Mouse (Mus musculus) bone marrow macrophage, adult 2 months (primary cell): ENCODE measurements around the gene Gdf3. TPM values are rescaled to one million over a fixed set of nuclear protein-coding genes. Genes with fewer than 3 reads are reported as not detected.

Experiments
- H3K27ac ChIP-seq: 2 replicates; pipeline ENCODE4 v1.5.1; 2012; ENCODE audit warnings: low read depth, low read length; ENCODE audit not compliant: insufficient read depth
- H3K4me1 ChIP-seq: 2 replicates; pipeline ENCODE4 v1.6.1; 2012; ENCODE audit warnings: low read length; ENCODE audit not compliant: control insufficient read depth, insufficient read depth
- H3K4me3 ChIP-seq: 2 replicates; pipeline ENCODE4 v1.5.1; 2012; ENCODE audit warnings: mild to moderate bottlenecking, low read length, moderate library complexity; ENCODE audit not compliant: insufficient read depth
- CTCF ChIP-seq: IDR thresholded peaks from 2 replicates; pipeline ENCODE4 v1.5.1; 2012; ENCODE audit warnings: low read depth, mild to moderate bottlenecking, low read length, moderate library complexity
- POLR2A ChIP-seq: IDR thresholded peaks from 2 replicates; pipeline ENCODE4 v1.6.1; 2012; ENCODE audit warnings: mild to moderate bottlenecking, low read depth, low read length, borderline replicate concordance
- polyA plus RNA-seq: library from polyadenylated mRNA; stranded (reverse); fragments of >200 nt; gene quantifications from 2 replicates; pipeline ENCODE4 v1.2.4, GENCODE M21; 2012; ENCODE audit not compliant: missing spikeins, insufficient read depth, insufficient read length

The Gdf3 gene
- polyA plus RNA-seq, 1 experiment, result 32.0 TPM

DNA sequence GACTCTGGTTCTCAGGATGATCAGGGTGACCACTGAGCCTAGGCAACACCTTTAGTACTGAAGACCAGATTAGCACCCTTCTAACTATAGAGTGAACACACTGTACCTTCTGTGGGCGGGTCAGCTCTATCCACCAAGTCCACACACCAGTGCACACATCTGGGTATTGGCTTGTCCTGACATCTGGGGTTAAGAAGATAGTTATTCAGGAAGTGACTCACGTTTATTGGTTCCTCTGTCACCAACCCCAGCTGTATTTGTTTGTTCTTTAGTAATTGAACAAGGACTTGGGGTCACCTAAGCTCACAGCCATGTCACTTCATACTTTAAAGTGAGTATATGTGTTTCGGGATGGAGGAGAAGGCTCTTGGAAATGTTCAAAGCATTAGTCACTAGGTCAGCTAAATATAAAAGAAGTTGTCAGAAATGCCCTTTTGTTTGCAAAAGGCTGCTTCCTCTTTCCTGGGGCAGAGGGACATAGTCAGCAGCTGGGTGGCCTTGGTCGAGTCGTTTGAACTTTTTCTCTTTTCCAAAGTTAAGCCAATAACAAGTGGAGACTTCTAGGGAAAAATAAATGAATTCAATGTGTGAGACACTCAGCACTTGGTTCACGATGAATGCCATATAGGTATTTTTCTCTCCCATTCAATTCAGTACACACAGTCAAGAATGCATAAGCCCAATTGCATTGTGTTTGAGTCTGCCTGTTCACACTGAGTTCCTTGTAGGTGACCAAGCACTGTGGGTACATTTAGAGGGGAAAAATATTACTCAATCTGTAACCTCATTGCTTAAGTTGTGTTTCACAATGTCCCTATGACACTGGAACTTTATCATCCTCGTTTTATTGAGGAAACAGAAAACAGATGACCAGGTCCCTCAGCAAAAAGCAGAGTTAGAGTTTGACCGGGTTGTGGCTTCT is 38.9 kb downstream of the Gdf3 start:
- H3K4me1 ChIP-seq, result peaks cover 65% of the 10 kb centered on the region
- TF ChIP-seq POLR2A (no peak), CTCF (no peak)
- peak overlapping the region; percentile 98 for H3K27ac ChIP-seq
- peak overlapping the region; percentile 28 for H3K4me3 ChIP-seq

GRCm38 (mm10) chr6:122569762-122570161 is 40.1 kb downstream of the Gdf3 start:
- peak overlapping the region; percentile 98 for H3K27ac ChIP-seq
- TF ChIP-seq CTCF (no peak), POLR2A (no peak)
- H3K4me3 ChIP-seq, result peak overlapping the region; percentile 5; the same call in 1 of the 2 replicates
- peaks cover 65% of the 10 kb centered on the region for H3K4me1 ChIP-seq

- Histone ChIP-seq H3K27ac (peak overlapping the region; percentile 98), H3K4me3 (no peak overlapping the region), H3K4me1 (peaks cover 64% of the 10 kb centered on the region)
- TF ChIP-seq CTCF (no peak), POLR2A (no peak)
These were observed 40.8 kb downstream of the Gdf3 start for GRCm38 (mm10) chr6:122569113-122569512.

GRCm38 (mm10) chr6:122565070-122565784 is 44.7 kb downstream of the Gdf3 start:
- H3K27ac ChIP-seq, result no peak overlapping the region
- peaks cover 35% of the 10 kb centered on the region for H3K4me1 ChIP-seq
- TF ChIP-seq POLR2A (no peak), CTCF (no peak)
- H3K4me3 ChIP-seq, result no peak overlapping the region

- TF ChIP-seq POLR2A, result no peak
- peak; percentile 48; the same call in 1 of the 2 replicates for TF ChIP-seq CTCF
- Histone ChIP-seq H3K4me3 (no peak overlapping the region), H3K4me1 (peaks cover 23% of the 10 kb centered on the region), H3K27ac (no peak overlapping the region)
These were observed 47.4 kb downstream of the Gdf3 start for GRCm38 (mm10) chr6:122562463-122562862.

GRCm38 (mm10) chr6:122561005-122561404 is 48.9 kb downstream of the Gdf3 start:
- H3K27ac ChIP-seq, result no peak overlapping the region

DNA sequence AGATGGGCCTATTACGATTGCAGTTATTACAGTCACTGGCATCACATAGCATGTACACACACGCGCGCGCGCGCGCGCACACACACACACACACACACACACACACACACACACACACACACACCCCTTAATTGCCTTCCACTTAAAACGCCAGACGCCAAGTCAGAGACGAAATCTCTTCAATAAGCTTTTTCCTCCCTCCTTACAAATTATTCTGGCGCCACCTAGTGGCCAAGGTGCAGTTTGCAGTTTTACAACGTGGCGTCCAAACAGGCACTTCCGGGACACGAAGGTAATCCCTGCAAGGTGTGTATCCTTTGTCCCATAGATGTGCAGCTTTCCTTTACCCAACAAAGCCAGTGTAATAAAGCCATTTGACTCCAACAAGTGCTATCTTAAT is 49.5 kb downstream of the Gdf3 start:
- Histone ChIP-seq H3K27ac (no peak overlapping the region), H3K4me1 (peaks cover 17% of the 10 kb centered on the region), H3K4me3 (peak overlapping the region; percentile 9; the same call in 1 of the 2 replicates)
- TF ChIP-seq CTCF (peak; percentile 93), POLR2A (no peak)

More at GRCm38 (mm10) chr6:122561005-122561404, 48.9 kb downstream of the Gdf3 start:
- Histone ChIP-seq H3K4me3 (no peak overlapping the region), H3K4me1 (peaks cover 15% of the 10 kb centered on the region)
- no peak for TF ChIP-seq CTCF
- TF ChIP-seq POLR2A, result no peak

GRCm38 (mm10) chr6:122556959-122557561 is 52.8 kb downstream of the Gdf3 start:
- Histone ChIP-seq H3K4me1 (peaks cover 29% of the 10 kb centered on the region), H3K4me3 (no peak overlapping the region)
- TF ChIP-seq POLR2A, result no peak
- no peak for TF ChIP-seq CTCF

More at GRCm38 (mm10) chr6:122556959-122557561, 52.8 kb downstream of the Gdf3 start:
- H3K27ac ChIP-seq, result no peak overlapping the region

Other genes with a start within 250 kb of the Gdf3 start
- not detected in 2 replicates for gene Rimklb, start 111.3 kb downstream of the Gdf3 start, polyA plus RNA-seq
- gene Mfap5, start 104.2 kb downstream of the Gdf3 start, polyA plus RNA-seq, result 0.32 TPM in 1 of 2 replicates, not detected in the other
- 0.45 TPM in 1 of 2 replicates, not detected in the other for gene Aicda, start 56.3 kb downstream of the Gdf3 start, polyA plus RNA-seq
- 664 and 728 TPM in 2 replicates for gene Apobec1, start 7.6 kb downstream of the Gdf3 start, polyA plus RNA-seq
- 14.6 and 20.2 TPM in 2 replicates for gene Dppa3, start 16.3 kb upstream of the Gdf3 start, polyA plus RNA-seq
- not detected in 2 replicates for gene Nanog, start 97.4 kb upstream of the Gdf3 start, polyA plus RNA-seq
- 5.8 and 6.4 TPM in 2 replicates for gene Slc2a3, start 191.6 kb upstream of the Gdf3 start, polyA plus RNA-seq
- 30.3 and 34.4 TPM in 2 replicates for gene Foxj2, start 209.8 kb upstream of the Gdf3 start, polyA plus RNA-seq
- gene C3ar1, start 246.1 kb upstream of the Gdf3 start, polyA plus RNA-seq, result 718 and 808 TPM in 2 replicates